Mouse (Mus musculus) olfactory bulb, adult 2 months (tissue): ENCODE measurements at regions not wholly inside any gene's neighbourhood (a gene's known extent, or its start where the extent isn't known, plus 50 kb on each side); places are given as distances from the start of the nearest gene placed in this dataset.

Experiments used
- CTCF ChIP-seq: fragments of 200-500 bp; IDR thresholded peaks from 2 replicates; pipeline ENCODE4 v1.5.1; 2012; ENCODE audit warnings: low read depth, mild to moderate bottlenecking, low read length, moderate library complexity; ENCODE audit not compliant: insufficient read depth
- POLR2A ChIP-seq: fragments of 200-500 bp; IDR thresholded peaks from 2 replicates; pipeline ENCODE4 v1.6.1; 2012; ENCODE audit warnings: mild to moderate bottlenecking, low read depth, low read length, moderate library complexity; ENCODE audit not compliant: insufficient read depth

- TF ChIP-seq CTCF = no peak
- TF ChIP-seq POLR2A = no peak
Measured at GRCm38 (mm10) chr11:33036367-33036766, 110.8 kb downstream of the Fgf18 start.
